Mouse (Mus musculus): Measurements from ENCODE around the gene Poln. TPM values are rescaled to one million over a fixed set of nuclear protein-coding genes. Genes with fewer than 3 reads are reported as not detected.

Gene Poln
- polyA plus RNA-seq, 1 experiment from 2014 or later = 0.24 TPM

DNA sequence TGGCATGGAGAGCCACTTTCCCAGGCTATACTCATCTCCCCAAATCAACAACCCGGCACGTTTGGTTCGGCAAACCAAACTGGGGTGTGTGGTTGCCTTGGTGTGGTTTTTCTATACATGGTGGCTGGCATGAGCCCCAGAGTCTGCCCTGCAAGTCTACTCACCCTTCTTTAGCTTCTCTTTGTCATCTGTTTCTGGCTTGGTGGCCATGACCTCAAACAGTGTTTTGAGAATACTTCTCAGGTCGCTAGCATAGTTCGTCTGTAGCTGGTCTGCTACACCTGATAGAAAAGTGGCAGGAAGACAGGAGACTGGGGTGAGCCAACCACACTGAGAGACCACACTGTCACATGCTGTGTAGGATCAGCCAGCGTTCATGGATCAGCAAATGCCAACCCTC, 29.4 kb upstream of the Poln start:
- no peak overlapping the region for H3K27ac ChIP-seq (replicated peaks)
- no peak for ATAC-seq (ENCODE audit: extremely low read depth, insufficient number of reproducible peaks, low FRiP score, low TSS enrichment)
- no peak overlapping the region for H3K4me3 ChIP-seq
- no peak overlapping the region for H3K4me2 ChIP-seq
- 80% methylated on average over 6 of the region's 6 CpGs for WGBS
- no peak overlapping the region for H3K9ac ChIP-seq
- no peaks in the 10 kb centered on the region for H3K36me3 ChIP-seq
- peaks cover 17% of the 10 kb centered on the region for H3K4me1 ChIP-seq
- H3K27me3 ChIP-seq (replicated peaks) = no peaks in the 10 kb centered on the region
- no peaks in the 10 kb centered on the region for H3K9me3 ChIP-seq

DNA sequence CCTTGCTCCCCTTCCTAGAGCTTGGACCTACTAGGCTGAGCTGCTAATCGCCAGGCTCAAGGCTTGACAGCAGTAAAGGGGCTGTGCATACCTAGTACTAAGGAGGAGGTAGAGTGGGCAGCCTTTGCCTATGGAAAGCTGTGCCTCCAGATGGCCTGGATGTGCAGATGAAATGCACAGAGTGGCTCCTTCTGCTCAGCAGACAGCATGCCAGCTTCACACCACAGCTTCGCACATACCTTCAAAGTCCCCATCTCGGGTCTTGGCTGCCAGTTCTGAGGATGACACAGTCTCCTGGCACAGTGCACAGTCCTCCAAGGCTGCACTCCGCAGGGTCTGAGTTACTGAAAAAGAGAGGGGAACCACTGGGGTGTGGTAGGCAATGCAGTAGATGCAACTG, 28.0 kb upstream of the Poln start:
- Histone ChIP-seq H3K9ac (no peak overlapping the region), H3K4me3 (no peak overlapping the region), H3K27me3 (replicated peaks) (no peaks in the 10 kb centered on the region), H3K9me3 (no peaks in the 10 kb centered on the region), H3K27ac (replicated peaks) (no peak overlapping the region), H3K4me2 (no peak overlapping the region), H3K36me3 (no peaks in the 10 kb centered on the region), H3K4me1 (peaks cover 15% of the 10 kb centered on the region)
- WGBS = 69% methylated on average over 4 of the region's 4 CpGs
- ATAC-seq (ENCODE audit: extremely low read depth, insufficient number of reproducible peaks, low FRiP score, low TSS enrichment) = no peak

DNA sequence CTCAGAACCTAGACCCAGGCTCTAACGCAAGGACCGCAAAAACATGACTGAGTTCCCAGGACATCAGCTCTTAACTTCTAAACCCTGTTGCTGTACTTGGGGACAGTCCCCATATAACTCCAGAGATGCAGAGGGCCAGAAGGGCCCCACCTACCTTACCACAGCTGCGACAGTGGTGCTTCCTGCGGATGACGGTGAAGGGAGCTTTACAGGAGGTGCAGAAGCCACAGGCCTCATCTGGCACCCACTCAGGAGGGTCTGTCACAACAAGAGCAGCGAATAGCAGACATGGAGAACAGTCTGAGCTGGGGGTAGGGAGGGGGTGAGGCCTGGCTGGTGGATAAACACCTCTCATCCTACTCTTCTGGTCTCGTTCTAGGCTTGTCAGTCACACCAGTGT, 27.2 kb upstream of the Poln start:
- 74% methylated on average over 7 of the region's 7 CpGs for WGBS
- H3K27ac ChIP-seq (replicated peaks) = no peak overlapping the region
- no peaks in the 10 kb centered on the region for H3K9me3 ChIP-seq
- no peak overlapping the region for H3K9ac ChIP-seq
- H3K4me3 ChIP-seq = no peak overlapping the region
- no peak for ATAC-seq (ENCODE audit: extremely low read depth, insufficient number of reproducible peaks, low FRiP score, low TSS enrichment)
- no peak overlapping the region for H3K4me2 ChIP-seq
- H3K36me3 ChIP-seq = no peaks in the 10 kb centered on the region
- peaks cover 10% of the 10 kb centered on the region for H3K4me1 ChIP-seq
- H3K27me3 ChIP-seq (replicated peaks) = no peaks in the 10 kb centered on the region

DNA sequence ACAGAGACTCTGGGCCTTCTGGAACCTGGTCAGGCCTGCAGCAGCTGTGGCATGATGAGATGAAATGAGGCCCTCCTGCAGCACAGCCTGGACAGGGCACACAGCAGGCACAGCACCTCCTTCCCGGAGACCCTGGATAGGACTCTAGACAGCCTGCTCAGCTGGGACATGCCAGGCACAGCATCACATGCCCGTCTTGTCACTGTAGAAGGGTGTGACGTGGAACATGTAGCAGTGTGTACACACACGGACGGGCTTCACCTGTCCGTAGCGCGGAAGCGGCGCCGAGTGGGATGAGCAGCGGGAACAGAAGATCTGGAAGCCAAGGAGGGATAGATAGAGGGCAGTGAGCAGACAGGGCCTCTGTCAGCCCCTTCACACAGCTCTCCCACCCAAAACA, 26.5 kb upstream of the Poln start:
- no peak for ATAC-seq (ENCODE audit: extremely low read depth, insufficient number of reproducible peaks, low FRiP score, low TSS enrichment)
- Histone ChIP-seq H3K9me3 (no peaks in the 10 kb centered on the region), H3K27ac (replicated peaks) (no peak overlapping the region), H3K4me2 (no peak overlapping the region), H3K4me1 (peaks cover 10% of the 10 kb centered on the region), H3K36me3 (no peaks in the 10 kb centered on the region), H3K9ac (no peak overlapping the region), H3K27me3 (replicated peaks) (no peaks in the 10 kb centered on the region), H3K4me3 (no peak overlapping the region)
- 88% methylated on average over 12 of the region's 12 CpGs for whole genome bisulfite sequencing

DNA sequence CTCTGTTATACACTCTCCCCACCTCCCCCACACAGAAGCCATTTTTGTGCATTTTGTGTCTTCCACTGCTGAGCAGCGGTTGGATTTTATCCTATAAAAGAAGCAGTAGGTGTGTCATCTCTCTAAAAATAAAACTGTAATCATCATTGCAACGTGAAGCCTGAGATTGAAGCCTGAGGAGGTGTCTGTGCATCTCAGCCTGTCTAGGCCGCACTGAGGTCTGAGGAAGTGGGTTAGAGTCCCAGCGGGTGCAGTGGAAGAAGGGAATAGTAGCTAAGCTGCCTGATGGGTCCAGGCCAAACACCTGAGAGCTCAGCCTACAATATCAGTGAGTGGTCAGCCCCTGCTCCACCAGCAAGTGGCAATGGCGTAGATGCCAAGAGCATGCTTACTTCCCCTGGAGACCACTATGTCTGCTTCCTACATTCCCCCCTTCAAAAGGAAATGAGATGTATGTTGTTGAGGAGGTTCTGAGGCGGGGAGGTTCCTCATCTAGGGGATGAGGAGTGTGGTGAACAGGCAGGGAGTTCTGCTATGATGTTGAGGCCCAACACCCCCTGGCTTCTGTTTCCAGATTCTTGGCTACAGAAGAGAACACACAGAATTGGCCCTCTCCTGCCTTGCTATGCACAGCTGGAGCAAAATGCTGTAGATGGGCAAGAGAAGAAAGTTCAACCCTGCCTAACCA, 25.9 kb upstream of the Poln start:
- no peak overlapping the region for H3K4me2 ChIP-seq
- 58% methylated on average over 6 of the region's 6 CpGs for WGBS
- H3K4me3 ChIP-seq = no peak overlapping the region
- no peak overlapping the region for H3K9ac ChIP-seq
- no peaks in the 10 kb centered on the region for H3K9me3 ChIP-seq
- no peaks in the 10 kb centered on the region for H3K36me3 ChIP-seq
- no peak for ATAC-seq (ENCODE audit: extremely low read depth, insufficient number of reproducible peaks, low FRiP score, low TSS enrichment)
- H3K4me1 ChIP-seq = peaks cover 11% of the 10 kb centered on the region
- no peak overlapping the region for H3K27ac ChIP-seq (replicated peaks)
- no peaks in the 10 kb centered on the region for H3K27me3 ChIP-seq (replicated peaks)

DNA sequence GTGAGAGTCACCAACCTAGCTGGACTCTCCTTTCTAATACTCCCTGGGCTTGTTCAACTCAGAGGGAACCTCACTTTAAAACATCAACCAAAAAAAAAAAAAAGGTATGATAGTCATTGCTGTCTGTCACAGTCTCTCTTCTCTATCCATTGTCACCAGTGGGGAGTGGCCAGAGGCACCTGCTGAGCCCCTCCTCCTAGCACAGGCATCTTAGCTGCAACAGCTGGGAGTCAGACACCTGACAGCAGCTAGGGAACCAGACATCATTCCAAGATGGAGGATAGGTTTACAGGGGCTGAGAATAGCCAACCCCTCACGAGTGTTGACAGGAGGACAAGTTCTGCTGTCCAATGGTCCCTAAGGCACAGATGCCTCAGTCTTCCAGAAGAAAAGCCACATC, 25.2 kb upstream of the Poln start:
- no peaks in the 10 kb centered on the region for H3K36me3 ChIP-seq
- WGBS = 48% methylated on average over 1 of the region's 1 CpGs

DNA sequence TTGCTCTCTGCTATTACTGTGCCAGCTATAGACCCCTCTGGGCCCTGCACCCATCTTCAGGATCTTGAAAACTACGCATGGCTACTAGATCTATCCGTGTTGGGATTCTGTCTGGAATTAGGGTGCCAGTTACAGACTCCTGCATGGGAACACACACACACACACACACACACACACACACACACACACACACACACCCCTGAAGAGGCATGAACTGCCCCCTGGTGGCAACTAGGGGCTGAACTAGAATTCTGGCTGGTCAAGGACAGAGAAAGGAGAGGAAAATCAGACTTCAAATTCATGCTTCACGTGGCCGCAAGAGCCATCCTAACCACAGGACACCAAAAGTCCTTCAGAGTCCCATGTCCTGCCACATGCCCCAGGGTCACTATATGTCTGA, 22.6 kb upstream of the Poln start:
- peaks cover 26% of the 10 kb centered on the region for H3K4me1 ChIP-seq
- ATAC-seq (ENCODE audit: extremely low read depth, insufficient number of reproducible peaks, low FRiP score, low TSS enrichment) = no peak
- H3K9ac ChIP-seq = no peak overlapping the region
- 73% methylated on average over 4 of the region's 4 CpGs for WGBS
- H3K36me3 ChIP-seq = no peaks in the 10 kb centered on the region
- no peaks in the 10 kb centered on the region for H3K27me3 ChIP-seq (replicated peaks)
- H3K27ac ChIP-seq (replicated peaks) = no peak overlapping the region
- no peak overlapping the region for H3K4me3 ChIP-seq
- no peaks in the 10 kb centered on the region for H3K9me3 ChIP-seq
- H3K4me2 ChIP-seq = no peak overlapping the region

More for the DNA sequence above, 25.2 kb upstream of the Poln start:
- H3K4me1 ChIP-seq = peaks cover 14% of the 10 kb centered on the region
- no peaks in the 10 kb centered on the region for H3K9me3 ChIP-seq
- no peak for ATAC-seq (ENCODE audit: extremely low read depth, insufficient number of reproducible peaks, low FRiP score, low TSS enrichment)
- no peak overlapping the region for H3K4me2 ChIP-seq
- no peak overlapping the region for H3K27ac ChIP-seq (replicated peaks)
- no peak overlapping the region for H3K9ac ChIP-seq
- H3K4me3 ChIP-seq = no peak overlapping the region
- H3K27me3 ChIP-seq (replicated peaks) = no peaks in the 10 kb centered on the region

DNA sequence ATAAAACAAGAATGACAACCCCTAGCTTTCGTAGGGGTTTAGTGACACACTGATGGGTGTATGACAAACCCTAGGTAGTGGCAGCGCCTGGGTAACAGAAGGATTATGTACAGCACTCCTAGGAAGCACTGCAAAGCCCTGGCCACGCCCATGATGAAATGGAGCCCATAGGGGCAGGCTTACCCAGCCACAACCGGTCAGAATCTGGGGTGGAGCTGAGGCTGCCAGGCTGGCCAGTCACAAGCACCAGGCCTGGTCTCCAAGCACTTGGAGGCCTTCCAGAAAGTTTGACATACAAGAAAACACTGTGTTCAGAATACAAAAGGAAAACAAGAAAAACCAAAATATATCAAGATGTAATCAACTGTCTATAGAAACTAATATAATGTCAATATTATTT, 21.8 kb upstream of the Poln start:
- ATAC-seq (ENCODE audit: extremely low read depth, insufficient number of reproducible peaks, low FRiP score, low TSS enrichment) = no peak

DNA sequence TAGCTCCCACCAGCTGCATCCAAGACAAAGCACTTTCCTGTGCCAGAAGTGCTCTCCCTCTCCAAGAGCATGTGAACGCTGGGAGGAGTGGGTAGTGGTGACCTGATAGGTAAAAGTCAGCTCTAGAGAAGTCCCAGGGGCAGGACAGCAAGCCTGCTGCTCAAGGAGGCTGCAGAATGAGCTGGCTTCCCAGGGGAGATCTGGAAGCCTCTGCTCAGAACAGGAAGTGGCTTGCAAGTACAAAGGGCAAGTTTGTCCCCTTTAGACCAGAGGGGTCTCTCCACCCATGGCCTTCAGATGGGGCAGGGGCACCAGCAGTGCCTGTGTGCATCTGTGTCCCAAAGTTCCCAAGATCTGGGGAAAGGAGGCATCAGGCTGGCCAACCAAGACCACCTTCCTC, 20.3 kb upstream of the Poln start:
- H3K9ac ChIP-seq = no peak overlapping the region
- ATAC-seq (ENCODE audit: extremely low read depth, insufficient number of reproducible peaks, low FRiP score, low TSS enrichment) = no peak
- H3K4me3 ChIP-seq = no peak overlapping the region
- H3K27me3 ChIP-seq (replicated peaks) = no peaks in the 10 kb centered on the region
- no peak overlapping the region for H3K27ac ChIP-seq (replicated peaks)
- H3K4me2 ChIP-seq = no peak overlapping the region
- 39% methylated on average over 1 of the region's 1 CpGs for WGBS
- no peaks in the 10 kb centered on the region for H3K36me3 ChIP-seq
- H3K4me1 ChIP-seq = peaks cover 49% of the 10 kb centered on the region
- H3K9me3 ChIP-seq = no peaks in the 10 kb centered on the region

More for the DNA sequence above, 21.8 kb upstream of the Poln start:
- no peak overlapping the region for H3K4me3 ChIP-seq
- H3K9me3 ChIP-seq = no peaks in the 10 kb centered on the region
- no peak overlapping the region for H3K27ac ChIP-seq (replicated peaks)
- no peak overlapping the region for H3K4me2 ChIP-seq
- H3K9ac ChIP-seq = no peak overlapping the region
- 51% methylated on average over 4 of the region's 4 CpGs for WGBS
- no peaks in the 10 kb centered on the region for H3K36me3 ChIP-seq
- H3K4me1 ChIP-seq = peaks cover 34% of the 10 kb centered on the region
- H3K27me3 ChIP-seq (replicated peaks) = no peaks in the 10 kb centered on the region

DNA sequence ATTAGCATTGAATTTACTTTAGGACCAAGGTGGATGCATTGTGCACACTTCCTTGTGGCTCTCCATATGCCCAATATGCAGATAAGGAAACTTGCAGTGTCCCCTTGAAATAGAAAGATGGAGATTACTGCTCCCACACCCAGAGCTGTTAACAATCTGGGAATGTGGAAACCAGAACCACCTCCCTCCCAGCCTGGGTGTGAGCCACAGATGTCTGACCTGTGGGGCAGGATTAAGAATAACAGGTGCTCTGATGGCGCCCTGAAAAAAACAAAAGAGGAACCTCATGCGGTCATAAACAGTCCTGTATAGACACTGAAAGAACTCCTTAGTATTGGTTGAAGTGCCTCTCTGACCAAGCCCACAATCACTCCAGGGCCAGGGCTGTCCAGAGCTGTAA, 19.6 kb upstream of the Poln start:
- Histone ChIP-seq H3K9me3 (no peaks in the 10 kb centered on the region), H3K9ac (peak overlapping the region; percentile 88), H3K27ac (replicated peaks) (peak overlapping the region; percentile 91), H3K4me2 (peak overlapping the region; percentile 93), H3K27me3 (replicated peaks) (no peaks in the 10 kb centered on the region), H3K4me1 (peaks cover 56% of the 10 kb centered on the region), H3K36me3 (no peaks in the 10 kb centered on the region), H3K4me3 (peak overlapping the region; percentile 96; the same call in 1 of the 2 replicates)
- 68% methylated on average over 2 of the region's 2 CpGs for WGBS
- no peak for ATAC-seq (ENCODE audit: extremely low read depth, insufficient number of reproducible peaks, low FRiP score, low TSS enrichment)

DNA sequence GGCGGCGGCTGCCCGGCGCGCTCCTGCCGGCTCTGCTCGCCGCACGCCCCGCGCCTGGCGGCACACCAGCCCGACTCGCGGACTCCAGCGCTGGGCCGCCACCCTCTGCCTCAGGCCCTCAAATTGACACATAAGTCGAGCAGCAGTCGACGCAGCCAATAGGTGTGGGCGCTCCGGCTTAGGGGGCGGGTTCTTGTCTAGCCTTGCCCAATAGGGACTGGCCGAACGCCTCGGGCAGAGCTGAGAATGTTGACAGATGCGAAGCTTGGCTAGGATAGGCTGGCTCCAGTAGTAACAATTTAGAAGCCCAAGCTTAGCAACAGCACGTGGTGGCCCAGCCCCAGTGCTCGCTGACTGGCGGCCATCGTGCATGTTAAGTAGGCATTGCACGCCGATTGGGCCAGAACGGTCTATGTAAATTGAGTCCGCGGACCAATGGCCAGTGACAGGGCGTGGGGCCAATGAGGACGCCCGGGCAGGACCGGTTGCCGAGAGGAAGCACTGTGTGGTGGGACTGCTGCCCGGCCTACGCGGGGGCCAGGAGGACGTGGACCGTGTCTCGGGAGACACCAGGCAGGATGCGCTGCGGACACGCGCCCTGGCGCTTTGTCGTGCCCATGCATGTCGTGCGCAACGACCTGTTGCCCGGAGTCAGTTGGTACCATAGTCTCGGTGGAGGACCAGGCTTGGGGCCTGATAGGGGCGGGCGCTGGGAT, 18.5 kb upstream of the Poln start, which contains the start of gene Mxd4:
Gene Mxd4 (minus strand): TSS at position 120 of the 716 bp plus-strand sequence.
- peak within 1 kb of the TSS; percentile 93 for H3K4me2 ChIP-seq
- peak within 1 kb of the TSS; percentile 96 for H3K27ac ChIP-seq (replicated peaks)
- ATAC-seq (ENCODE audit: extremely low read depth, insufficient number of reproducible peaks, low FRiP score, low TSS enrichment) = peak; percentile 97
- H3K27me3 ChIP-seq (replicated peaks) = no peaks in the 10 kb centered on the region
- peaks cover 3% of the 10 kb centered on the region; the same call in 1 of the 2 replicates for H3K36me3 ChIP-seq
- H3K4me1 ChIP-seq = peaks cover 67% of the 10 kb centered on the region
- H3K9me3 ChIP-seq = no peaks in the 10 kb centered on the region
- peak within 1 kb of the TSS; percentile 96 for H3K4me3 ChIP-seq
- under 1% methylated on average over 60 of the region's 60 CpGs for WGBS
- peak within 1 kb of the TSS; percentile 96 for H3K9ac ChIP-seq
